ENCODE assay signal across 8 mouse cellular contexts in the genomic region with DNA sequence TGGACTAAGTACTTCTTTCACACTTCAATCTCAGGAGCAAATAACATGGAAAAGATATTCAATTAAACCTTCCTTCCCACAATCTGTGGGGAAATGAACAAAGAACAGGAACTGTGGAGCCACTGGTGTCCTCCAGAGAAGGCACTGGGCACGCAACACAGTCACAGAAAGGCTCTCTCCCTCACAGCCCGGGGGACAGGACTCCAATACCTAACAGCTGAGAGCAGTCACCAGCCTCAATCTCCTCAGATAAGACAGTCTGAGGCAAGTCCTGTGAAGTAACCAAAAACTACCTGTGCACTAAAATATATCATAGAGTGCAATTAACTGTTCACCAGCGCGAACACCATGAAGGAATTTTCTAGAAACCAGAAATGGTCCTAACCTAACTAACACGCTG. TPM values are rescaled to one million over a fixed set of nuclear protein-coding genes. Genes with fewer than 3 reads are reported as not detected.
A peak's percentile ranks its signal among the peaks of the same experiment; 100 is the strongest.
DNase-seq lines count a peak whose midpoint lies in the region; ATAC-seq and TF ChIP-seq lines count a peak whose summit lies in the region.

No protein-coding gene starts in this region.

- H3K27me3 ChIP-seq in forebrain, embryonic 15.5 days, result peaks cover 20% of the 10 kb centered on the region
- peaks cover 35% of the 10 kb centered on the region for H3K27me3 ChIP-seq in forebrain, embryonic 13.5 days
- no peaks in the 10 kb centered on the region for H3K27me3 ChIP-seq in C2C12 (ENCODE audit: control insufficient read depth, insufficient read depth, insufficient read length)
- H3K27me3 ChIP-seq in heart, embryonic 16.5 days (ENCODE audit: control insufficient read depth, insufficient read depth, low read length), result no peaks in the 10 kb centered on the region
- peaks cover 25% of the 10 kb centered on the region for H3K27me3 ChIP-seq in liver, embryonic 16.5 days (ENCODE audit: control insufficient read depth, insufficient read depth, low read depth, low read length)

- no peak overlapping the region for H3K9ac ChIP-seq in forebrain, embryonic 15.5 days (replicated peaks)
- no peak overlapping the region for H3K9ac ChIP-seq in forebrain, embryonic 13.5 days
- peak overlapping the region; percentile 97 for H3K9ac ChIP-seq in heart, embryonic 16.5 days (ENCODE audit: low read length)
- H3K9ac ChIP-seq in liver, embryonic 16.5 days (ENCODE audit: low read depth, low read length), result peak overlapping the region; percentile 65; the same call in 1 of the 2 replicates

- no peak for ATAC-seq in forebrain, embryonic 15.5 days (replicated peaks)
- no peak for ATAC-seq in forebrain, embryonic 13.5 days
- no peak for ATAC-seq in heart, embryonic 16.5 days (replicated peaks; ENCODE audit: extremely low read depth, insufficient read depth, low FRiP score)
- ATAC-seq in liver, embryonic 16.5 days (ENCODE audit: low read depth), result no peak

- peaks cover 9% of the 10 kb centered on the region for H3K79me2 ChIP-seq in C2C12 (ENCODE audit: control insufficient read depth, insufficient read depth)

- H3K4me2 ChIP-seq in forebrain, embryonic 15.5 days (replicated peaks), result no peak overlapping the region
- no peak overlapping the region for H3K4me2 ChIP-seq in forebrain, embryonic 13.5 days
- peak overlapping the region; percentile 95 for H3K4me2 ChIP-seq in heart, embryonic 16.5 days (ENCODE audit: low read depth, low read length)
- peak overlapping the region; percentile 66 for H3K4me2 ChIP-seq in liver, embryonic 16.5 days (ENCODE audit: low read depth, low read length)

- H3K36me3 ChIP-seq in forebrain, embryonic 15.5 days, result no peaks in the 10 kb centered on the region
- H3K36me3 ChIP-seq in forebrain, embryonic 13.5 days (ENCODE audit: poor library complexity, severe bottlenecking), result no peaks in the 10 kb centered on the region
- no peaks in the 10 kb centered on the region for H3K36me3 ChIP-seq in C2C12 (ENCODE audit: control insufficient read depth, insufficient read depth)
- H3K36me3 ChIP-seq in heart, embryonic 16.5 days (ENCODE audit: control insufficient read depth, insufficient read depth), result no peaks in the 10 kb centered on the region
- H3K36me3 ChIP-seq in liver, embryonic 16.5 days (ENCODE audit: control insufficient read depth, insufficient read depth), result no peaks in the 10 kb centered on the region

- peak overlapping the region; percentile 61; the same call in 1 of the 2 replicates for H3K4me3 ChIP-seq in forebrain, embryonic 15.5 days
- H3K4me3 ChIP-seq in forebrain, embryonic 13.5 days, result no peak overlapping the region
- H3K4me3 ChIP-seq in C2C12 (ENCODE audit: insufficient read depth, poor library complexity, severe bottlenecking), result peak overlapping the region; percentile 57
- peak overlapping the region; percentile 85 for H3K4me3 ChIP-seq in heart, embryonic 16.5 days (ENCODE audit: low read length)
- H3K4me3 ChIP-seq in liver, embryonic 16.5 days (ENCODE audit: low read depth, low read length), result peak overlapping the region; percentile 66

- H3K27ac ChIP-seq in forebrain, embryonic 15.5 days (replicated peaks), result no peak overlapping the region
- no peak overlapping the region for H3K27ac ChIP-seq in forebrain, embryonic 13.5 days
- H3K27ac ChIP-seq in heart, embryonic 16.5 days (ENCODE audit: low read length), result peak overlapping the region; percentile 94
- H3K27ac ChIP-seq in liver, embryonic 16.5 days (ENCODE audit: low read length), result peak overlapping the region; percentile 70

- no peak overlapping the region for H3ac ChIP-seq in C2C12 (ENCODE audit: control insufficient read depth, insufficient read length, low read depth)

- H3K4me1 ChIP-seq in forebrain, embryonic 15.5 days, result peaks cover 20% of the 10 kb centered on the region
- H3K4me1 ChIP-seq in forebrain, embryonic 13.5 days, result peaks cover 15% of the 10 kb centered on the region
- H3K4me1 ChIP-seq in heart, embryonic 16.5 days (ENCODE audit: control insufficient read depth, insufficient read depth, low read length), result peaks cover 31% of the 10 kb centered on the region
- no peaks in the 10 kb centered on the region; the same call in none of the 2 replicates for H3K4me1 ChIP-seq in liver, embryonic 16.5 days (ENCODE audit: control insufficient read depth, low read depth, low read length)

- no peak for TF ChIP-seq CTCF in C2C12 (IDR thresholded peaks at IDR 0.05; ENCODE audit: control insufficient read depth, insufficient read depth, insufficient read length)

- H3K9me3 ChIP-seq in forebrain, embryonic 15.5 days, result no peaks in the 10 kb centered on the region
- no peaks in the 10 kb centered on the region for H3K9me3 ChIP-seq in forebrain, embryonic 13.5 days (replicated peaks)
- H3K9me3 ChIP-seq in heart, embryonic 16.5 days (replicated peaks; ENCODE audit: control insufficient read depth, low read length), result no peaks in the 10 kb centered on the region
- H3K9me3 ChIP-seq in liver, embryonic 16.5 days (replicated peaks; ENCODE audit: control insufficient read depth, low read length), result no peaks in the 10 kb centered on the region

- peaks cover 3% of the 10 kb centered on the region for H3K79me3 ChIP-seq in C2C12 (ENCODE audit: low read depth)

- 78% methylated on average over 5 of the region's 5 CpGs for WGBS in forebrain, embryonic 15.5 days
- 78% methylated on average over 5 of the region's 5 CpGs for WGBS in forebrain, embryonic 13.5 days
- WGBS in heart, embryonic 16.5 days, result 43% methylated on average over 5 of the region's 5 CpGs
- WGBS in liver, embryonic 16.5 days (ENCODE audit: insufficient replicate concordance), result 51% methylated on average over 5 of the region's 5 CpGs

- no peak for DNase-seq in layer of hippocampus, postnatal 25 days (ENCODE audit: extremely low spot score in 1 of 2, low spot score in 1 of 2)
- DNase-seq in frontal cortex, postnatal 10 days (ENCODE audit: low spot score in 2 of 2), result no peak
- DNase-seq in natural killer cell, adult 2 months (ENCODE audit: low spot score in 2 of 2), result no peak

TF ChIP-seq in C2C12, 6 proteins besides CTCF, POLR2A, EP300 and RAD21:
- TF ChIP-seq FOSL1 (IDR thresholded peaks at IDR 0.05; ENCODE audit: insufficient read depth, low read length, poor library complexity, severe bottlenecking) (no peak), MYOD1 (IDR thresholded peaks at IDR 0.05; ENCODE audit: control insufficient read depth, insufficient read length, low read depth) (no peak), MYOG (IDR thresholded peaks at IDR 0.05; ENCODE audit: control insufficient read depth, extremely low read depth, insufficient read length) (no peak), MAX (IDR thresholded peaks at IDR 0.05) (no peak), CEBPB (IDR thresholded peaks at IDR 0.05; ENCODE audit: low read depth) (no peak), USF1 (IDR thresholded peaks at IDR 0.05; ENCODE audit: low read depth) (no peak)

RNA-seq across cellular contexts. Expression of a gene that starts 1.3 kb away (rescaled TPM):
- 4.2 and 5.1 TPM in 2 replicates for polyA plus RNA-seq in forebrain, embryonic 15.5 days (2015; fragmentation: Nextera tagmentation; extraction: Ambion mirVana)
- polyA plus RNA-seq in forebrain, embryonic 13.5 days (2015; fragmentation: Nextera tagmentation; extraction: Ambion mirVana), result 2.5 and 3.2 TPM in 2 replicates
- polyA plus RNA-seq in C2C12 (2012; fragmentation: generic; extraction: Trizol), result 2.6 TPM
- 39.4 and 49.4 TPM in 2 replicates for polyA plus RNA-seq in heart, embryonic 16.5 days (2015; fragmentation: Nextera tagmentation; extraction: Ambion mirVana)
- polyA plus RNA-seq in liver, embryonic 16.5 days (2015; fragmentation: Nextera tagmentation; extraction: Ambion mirVana), result 5.9 and 7.5 TPM in 2 replicates
- total RNA-seq in layer of hippocampus, postnatal 25 days (2021), result 10 to 100 TPM; 16.6 to 20.5 TPM

Comparison
In these comparisons a context has a peak if more than half of its experiments do, and no peak if none do; other contexts are left out.
1. H3K27ac ChIP-seq: peak in heart, embryonic 16.5 days (single experiment) and liver, embryonic 16.5 days (single experiment); none in forebrain, embryonic 15.5 days (single experiment) and forebrain, embryonic 13.5 days (single experiment).
2. H3K4me2 ChIP-seq: peak in heart, embryonic 16.5 days (single experiment) and liver, embryonic 16.5 days (single experiment); none in forebrain, embryonic 15.5 days (single experiment) and forebrain, embryonic 13.5 days (single experiment).
3. H3K9ac ChIP-seq: peak in heart, embryonic 16.5 days (single experiment) and liver, embryonic 16.5 days (single experiment); none in forebrain, embryonic 15.5 days (single experiment) and forebrain, embryonic 13.5 days (single experiment).